Mouse (Mus musculus) lung, postnatal 0 days (tissue): ENCODE results near the gene Rplp2.
"Not testable (repeated sequence)": the region's sequence is repeated elsewhere in the genome, so short reads cannot be mapped to it uniquely, and the experiment has no call there.

ENCODE experiments used
- CTCF ChIP-seq: IDR thresholded peaks from 2 replicates; pipeline ENCODE4 v1.5.1; 2016; ENCODE audit warnings: antibody characterized with exemption, mild to moderate bottlenecking
- EP300 ChIP-seq: IDR thresholded peaks from 2 replicates; pipeline ENCODE4 v1.6.1; 2016; ENCODE audit warnings: antibody characterized with exemption, mild to moderate bottlenecking, control low read depth

DNA sequence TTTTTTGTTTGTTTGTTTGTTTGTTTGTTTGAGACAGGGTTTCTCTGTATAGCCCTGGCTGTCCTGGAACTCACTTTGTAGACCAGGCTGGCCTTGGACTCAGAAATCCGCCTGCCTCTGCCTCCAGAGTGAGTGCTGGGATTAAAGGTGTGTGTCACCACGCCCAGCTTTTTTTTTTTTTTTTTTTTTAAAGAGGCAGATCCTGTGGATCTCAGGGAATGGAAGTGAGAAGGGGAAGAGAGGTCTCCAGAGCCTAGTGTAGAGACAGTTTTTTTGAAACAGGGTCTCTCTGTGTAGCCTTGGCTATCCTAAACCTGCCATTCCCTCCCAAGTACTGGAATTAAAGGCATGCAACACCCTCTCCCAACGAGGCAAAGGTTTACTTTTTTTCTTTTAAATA is 796 bp upstream of the Rplp2 start:
- not testable (repeated sequence) for TF ChIP-seq CTCF, EP300
